Mouse (Mus musculus): ENCODE measurements at regions not wholly inside any gene's neighbourhood (a gene's known extent, or its start where the extent isn't known, plus 50 kb on each side); places are given as distances from the start of the nearest gene placed in this dataset.

- no peak for DNase-seq
Measured at GRCm38 (mm10) chr4:72480535-72480934, 279.8 kb upstream of the Tle1 start.

DNA sequence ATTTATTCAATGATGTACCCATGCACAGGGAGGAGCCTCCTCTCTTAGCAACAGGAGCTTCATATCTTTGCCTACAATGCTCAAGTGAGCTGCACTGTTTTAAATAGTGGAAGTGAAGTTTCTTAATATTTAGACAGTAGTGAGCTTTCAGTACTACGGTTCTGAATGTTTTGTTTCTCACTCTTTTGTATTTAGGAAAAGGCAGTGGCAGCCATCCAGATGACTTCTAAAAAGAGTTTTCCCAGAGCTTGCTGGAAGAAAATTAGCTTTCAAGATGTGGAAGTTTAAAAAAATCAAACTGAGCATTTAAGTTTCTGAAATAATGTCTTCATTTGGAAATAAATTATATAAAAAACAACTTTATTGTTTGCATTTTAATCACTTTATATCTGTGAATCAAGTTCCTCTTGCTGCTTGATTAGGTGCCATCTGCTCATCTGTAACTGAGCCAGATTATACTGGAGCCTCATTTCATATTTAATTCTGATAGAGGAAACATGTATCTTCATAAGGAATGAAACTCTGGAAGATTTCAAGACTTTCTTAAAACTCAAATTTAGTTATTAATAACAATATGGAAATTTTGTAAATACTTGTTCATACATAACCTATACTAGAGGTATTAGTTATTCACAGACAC, 268.6 kb upstream of the Tle1 start:
- peak; percentile 36 for DNase-seq

GRCm38 (mm10) chr4:72444177-72444770, 243.6 kb upstream of the Tle1 start:
- no peak for DNase-seq

DNA sequence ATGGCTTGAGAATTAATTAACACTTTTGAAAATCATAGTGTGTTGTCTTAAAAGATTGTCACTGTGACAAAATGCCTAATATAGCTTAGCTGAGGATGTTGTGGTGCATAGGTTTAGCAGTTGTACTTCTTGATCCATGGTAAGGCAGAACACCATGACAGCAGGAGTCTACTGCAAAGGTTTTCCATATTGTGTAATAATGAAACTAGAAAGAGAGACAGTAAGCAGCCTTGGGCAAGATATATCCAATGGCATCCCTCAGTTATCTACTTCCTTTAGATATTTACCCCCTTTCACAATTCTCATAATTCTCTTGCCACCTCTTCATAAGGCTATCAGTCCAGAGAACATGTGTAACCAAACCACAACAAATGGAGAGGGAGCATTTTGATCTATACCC, 236.6 kb upstream of the Tle1 start:
- DNase-seq: no peak

DNA sequence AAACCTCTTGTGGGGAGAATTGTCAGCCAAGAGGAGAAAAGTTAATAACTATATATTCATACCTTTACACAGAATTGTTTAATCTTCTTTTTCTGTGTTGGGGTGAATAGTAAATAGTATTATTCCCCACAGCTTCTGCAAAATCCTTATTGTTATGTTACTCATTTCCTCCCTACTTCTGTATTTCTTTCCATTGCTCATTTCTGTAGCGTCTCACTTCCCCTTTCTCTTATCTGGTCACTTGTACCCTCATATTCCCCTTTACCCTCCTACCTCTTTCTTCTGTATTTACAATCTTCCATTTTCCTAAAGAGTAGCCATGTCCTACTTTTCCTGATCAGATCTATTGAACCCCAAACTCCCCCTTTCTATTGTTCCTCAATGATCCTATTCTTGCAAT, 224.6 kb upstream of the Tle1 start:
- no peak for DNase-seq

DNA sequence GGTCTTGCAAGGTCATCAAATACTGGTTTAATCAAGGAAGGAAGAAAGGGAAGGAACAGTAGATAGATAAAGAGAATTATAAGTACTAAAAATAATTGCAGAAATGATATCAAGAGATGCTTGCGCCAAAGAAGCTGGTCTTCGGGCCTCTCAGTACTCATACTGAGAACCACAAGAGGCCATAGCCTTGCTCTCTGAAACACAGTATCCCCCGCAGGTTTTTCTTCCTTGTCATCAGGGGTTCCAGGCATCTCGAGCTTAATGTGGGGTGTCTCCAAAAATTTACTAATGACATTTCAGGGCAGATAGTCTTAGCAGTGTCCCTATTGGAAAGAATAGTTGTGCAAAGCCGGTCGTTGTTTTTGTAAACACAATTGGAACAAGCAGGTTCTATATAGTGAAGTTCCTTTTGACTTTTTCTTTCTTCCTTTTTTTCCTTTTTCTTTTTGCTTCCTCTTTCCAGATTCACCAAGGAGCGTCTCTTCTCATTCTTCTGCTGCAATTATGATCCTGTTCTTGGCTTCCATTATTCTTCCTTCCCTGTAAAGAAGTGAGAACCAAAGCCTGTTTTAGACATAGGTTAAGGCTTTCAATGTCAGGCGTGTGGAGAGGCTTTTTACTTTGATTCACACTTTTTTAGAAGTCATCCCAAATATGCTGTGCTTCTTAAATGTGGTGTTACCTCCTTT, 211.5 kb upstream of the Tle1 start:
- no peak for DNase-seq

- no peak for DNase-seq
Measured at GRCm38 (mm10) chr4:72411343-72411742, 210.6 kb upstream of the Tle1 start.

- no peak for DNase-seq
Measured at GRCm38 (mm10) chr4:72400759-72401158, 200.0 kb upstream of the Tle1 start.

DNA sequence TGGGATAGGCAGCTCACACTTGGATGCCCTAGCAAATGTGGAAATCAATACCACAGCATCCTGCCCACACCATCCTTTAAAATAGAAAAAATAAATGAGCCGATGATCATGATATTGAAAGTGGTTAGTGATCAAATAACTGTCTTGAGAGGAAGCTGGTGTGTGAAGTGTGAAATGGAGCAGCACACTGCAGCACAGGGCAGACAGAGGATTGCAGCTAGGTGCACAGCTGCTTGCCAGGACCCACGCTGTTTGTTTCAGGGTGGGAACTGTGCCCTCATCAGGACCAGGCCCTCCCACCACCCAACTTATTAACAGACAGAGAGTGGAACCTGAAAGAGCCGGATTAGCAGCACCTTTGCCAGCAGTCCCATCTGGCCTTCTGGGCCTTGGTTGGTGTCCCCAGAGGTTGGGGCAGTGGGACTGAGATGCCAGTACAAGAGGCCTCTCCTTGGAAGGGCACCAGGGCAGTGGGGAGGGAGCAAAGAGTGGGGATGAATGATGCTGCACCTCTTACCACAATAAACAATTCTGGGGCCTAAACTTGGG, 191.2 kb upstream of the Tle1 start:
- no peak for DNase-seq

GRCm38 (mm10) chr4:72389811-72390625, 189.3 kb upstream of the Tle1 start:
- DNase-seq: no peak

DNA sequence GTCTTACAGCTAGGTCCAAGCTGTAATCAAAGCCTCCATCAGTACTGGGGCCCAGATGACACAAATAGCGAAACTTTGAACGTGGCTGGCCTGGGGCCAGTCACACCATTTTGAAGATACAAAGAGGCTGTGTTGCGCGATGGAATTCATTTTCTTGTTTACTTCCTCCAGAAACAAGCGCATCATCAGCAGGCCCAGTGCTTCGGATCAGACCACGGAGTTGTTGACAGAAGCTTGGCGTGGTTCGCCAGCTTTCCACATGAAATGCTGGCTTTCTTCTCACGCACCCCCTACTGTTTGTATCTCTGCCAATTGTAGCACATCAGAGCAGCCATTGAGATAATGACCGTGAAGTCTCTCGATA, 184.2 kb upstream of the Tle1 start:
- DNase-seq: peak; percentile 32

- no peak for DNase-seq
Measured at GRCm38 (mm10) chr4:72384259-72384900, 183.7 kb upstream of the Tle1 start.

- no peak for DNase-seq
Measured at GRCm38 (mm10) chr4:72383729-72384128, 183.0 kb upstream of the Tle1 start.

GRCm38 (mm10) chr4:72382517-72383147, 181.9 kb upstream of the Tle1 start:
- DNase-seq: no peak

DNA sequence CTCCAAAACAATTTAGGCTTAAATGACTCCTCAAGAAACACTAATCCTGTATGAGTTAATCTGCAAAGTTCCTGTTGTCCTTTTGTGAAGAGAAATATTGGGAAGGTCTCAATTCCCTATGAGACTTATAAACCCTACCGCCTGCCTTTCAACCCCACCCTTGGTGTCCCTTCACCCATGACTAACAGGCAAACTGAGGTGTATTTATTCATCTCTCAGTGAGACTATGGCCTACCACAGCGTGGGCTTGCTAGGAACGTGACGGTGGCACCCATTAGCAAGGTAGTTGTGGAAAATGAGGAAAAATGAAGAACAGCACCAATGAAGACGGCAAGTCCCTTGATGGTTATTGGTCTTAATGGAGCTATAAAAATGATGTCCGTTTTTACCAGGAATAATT, 181.0 kb upstream of the Tle1 start:
- DNase-seq: no peak

DNA sequence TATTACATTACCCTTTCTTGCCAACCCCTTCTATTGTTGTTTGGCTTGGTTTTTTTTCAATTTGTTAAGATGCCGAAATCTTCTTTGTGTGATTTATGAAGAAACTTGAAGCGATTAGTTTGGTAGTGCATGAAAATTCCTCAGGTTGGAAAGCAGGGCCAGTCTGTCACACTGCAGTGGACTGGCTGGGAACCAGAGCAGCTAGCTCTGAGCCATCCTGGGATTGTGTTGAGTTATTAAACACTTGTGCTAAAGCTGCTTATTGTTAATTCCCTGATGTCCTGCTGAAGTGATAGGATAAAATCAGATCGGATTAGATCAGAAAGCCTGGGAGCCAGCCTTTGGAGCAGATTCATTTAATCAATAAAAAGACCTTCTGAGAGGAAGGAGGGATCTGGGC, 180.4 kb upstream of the Tle1 start:
- DNase-seq: no peak

DNA sequence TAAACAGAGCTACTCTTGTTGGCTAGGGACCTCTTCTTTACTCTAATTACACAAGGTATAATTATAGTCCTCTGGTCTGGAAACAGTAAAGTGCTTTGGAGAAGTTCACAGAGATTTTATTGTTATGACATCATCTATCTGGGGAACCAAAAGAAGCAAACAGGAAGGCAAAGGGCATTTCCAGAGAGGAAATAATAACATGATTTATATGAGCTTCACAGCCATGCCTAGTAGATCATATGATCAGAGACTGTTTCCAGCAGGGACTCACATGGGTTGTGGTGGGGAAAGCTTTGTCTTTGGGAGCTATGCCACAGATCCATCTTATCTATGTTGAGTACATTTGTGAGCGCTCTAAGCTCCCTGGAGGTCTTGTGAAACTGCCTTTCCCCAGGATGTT, 178.8 kb upstream of the Tle1 start:
- DNase-seq: no peak

- no peak for DNase-seq
Measured at GRCm38 (mm10) chr4:72379011-72379410, 178.3 kb upstream of the Tle1 start.

DNA sequence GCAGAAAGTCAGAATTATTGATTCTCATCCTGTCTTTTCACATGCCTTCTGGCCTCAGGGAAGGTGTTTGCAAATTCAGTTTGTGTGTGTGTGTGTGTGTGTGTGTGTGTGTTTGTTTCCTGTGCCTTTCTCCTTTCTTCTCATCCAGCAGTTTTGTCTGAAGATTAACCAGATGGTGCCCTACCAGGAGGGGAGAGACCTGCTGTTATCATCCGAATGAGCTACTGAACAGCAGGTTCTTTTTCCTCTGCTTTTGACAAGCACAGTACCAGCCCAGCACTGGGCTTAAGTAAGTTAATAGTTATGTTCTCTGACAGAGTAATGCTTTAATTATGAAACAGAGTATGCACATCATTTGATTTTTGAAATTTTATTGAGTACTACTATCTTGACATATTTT, 176.8 kb upstream of the Tle1 start:
- DNase-seq: no peak

DNA sequence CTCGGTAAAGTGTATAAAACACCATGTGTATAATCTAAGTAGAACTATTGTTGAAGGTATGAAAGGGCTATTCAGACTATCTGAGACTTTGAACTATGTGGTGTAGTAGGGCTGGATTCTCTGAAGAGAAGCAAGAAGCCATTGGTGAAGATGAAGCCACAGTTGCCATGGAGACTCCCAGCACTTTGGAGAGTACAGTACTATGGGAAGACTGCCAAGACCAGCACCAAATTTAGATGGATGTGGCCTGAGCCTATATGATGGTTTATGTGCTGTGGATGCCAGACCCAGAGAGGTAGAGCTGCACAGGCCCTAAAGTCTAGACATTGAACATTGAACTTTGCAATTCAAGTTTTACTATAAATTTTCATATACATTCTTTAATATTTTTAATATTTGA, 151.3 kb upstream of the Tle1 start:
- DNase-seq: no peak

GRCm38 (mm10) chr4:72331882-72332281, 131.2 kb upstream of the Tle1 start:
- no peak for DNase-seq

GRCm38 (mm10) chr4:72329026-72329390, 128.3 kb upstream of the Tle1 start:
- no peak for DNase-seq

All from gastrocnemius, postnatal 10 days (tissue).